Mouse (Mus musculus) brain, embryonic 14.5 days (tissue): ENCODE results near the gene Dera.

ENCODE experiments used
- CTCF ChIP-seq: fragments of 200-500 bp; IDR thresholded peaks from 2 replicates; pipeline ENCODE4 v1.5.1; 2012; ENCODE audit warnings: inconsistent platforms, mild to moderate bottlenecking, moderate library complexity, borderline replicate concordance; ENCODE audit not compliant: insufficient read depth, insufficient read length; ENCODE audit errors: extremely low read depth
- POLR2A ChIP-seq: fragments of 200-500 bp; IDR thresholded peaks from 2 replicates; pipeline ENCODE4 v1.6.1; 2012; ENCODE audit warnings: mild to moderate bottlenecking, inconsistent platforms, borderline replicate concordance; ENCODE audit not compliant: poor library complexity, insufficient read depth, insufficient read length, severe bottlenecking; ENCODE audit errors: extremely low read depth

DNA sequence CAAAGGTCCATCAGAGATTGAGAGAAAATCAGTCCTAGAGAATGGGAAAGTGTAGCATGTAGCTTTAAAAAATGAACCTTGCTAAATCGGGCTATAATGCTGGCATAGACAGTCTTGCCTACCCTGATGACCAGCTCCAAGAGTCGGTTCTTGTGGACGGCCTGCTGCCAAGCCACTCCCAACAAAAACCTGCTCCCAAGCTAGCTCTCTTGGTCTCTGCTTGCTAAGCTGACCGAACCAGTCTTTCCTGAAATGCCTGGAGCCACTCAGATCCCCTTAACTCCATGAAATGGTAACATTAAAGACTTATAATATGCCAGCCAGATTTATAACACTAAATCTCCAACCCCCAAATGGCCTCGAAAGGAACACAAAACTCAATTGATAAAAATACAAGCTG lies 146.9 kb downstream of the Dera start:
- TF ChIP-seq CTCF (no peak), POLR2A (no peak)
